Mouse (Mus musculus) heart, embryonic 13.5 days (tissue): ENCODE results near the gene Cideb. TPM values are rescaled to one million over a fixed set of nuclear protein-coding genes. Genes with fewer than 3 reads are reported as not detected.
A peak's percentile ranks its signal among the peaks of the same experiment; 100 is the strongest.

Experiments
- ATAC-seq: fragments of 200-750 bp; cut with Nextera tagmentation; 2 replicates; pipeline ENCODE4 v1.8.0; 2017; ENCODE audit warnings: moderate TSS enrichment; ENCODE audit not compliant: insufficient number of reproducible peaks, low FRiP score, low TSS enrichment; ENCODE audit errors: extremely low read depth
- H3K27ac ChIP-seq: fragments of 300-500 bp; sonication (generic); replicated peaks from 2 replicates; pipeline ENCODE4 v1.5.1; 2015; ENCODE audit warnings: moderate library complexity, mild to moderate bottlenecking, inconsistent platforms
- H3K27me3 ChIP-seq: fragments of 300-500 bp; sonication (generic); replicated peaks from 2 replicates; pipeline ENCODE4 v1.6.1; 2015; ENCODE audit warnings: mild to moderate bottlenecking, inconsistent platforms
- H3K36me3 ChIP-seq: fragments of 300-500 bp; sonication (generic); 2 replicates; pipeline ENCODE4 v1.6.1; 2015; ENCODE audit warnings: mild to moderate bottlenecking, inconsistent platforms
- H3K4me1 ChIP-seq: fragments of 300-500 bp; sonication (generic); 2 replicates; pipeline ENCODE4 v1.6.1; 2015; ENCODE audit warnings: inconsistent platforms
- H3K4me2 ChIP-seq: fragments of 300-500 bp; sonication (generic); 2 replicates; pipeline ENCODE4 v1.6.1; 2015; ENCODE audit warnings: inconsistent platforms, mild to moderate bottlenecking, moderate library complexity
- H3K4me3 ChIP-seq: fragments of 300-500 bp; sonication (generic); 2 replicates; pipeline ENCODE4 v1.5.1; 2015; ENCODE audit warnings: moderate library complexity, mild to moderate bottlenecking, inconsistent platforms
- H3K9ac ChIP-seq: fragments of 300-500 bp; sonication (generic); 2 replicates; pipeline ENCODE4 v1.6.1; 2015; ENCODE audit warnings: inconsistent platforms, mild to moderate bottlenecking, moderate library complexity
- H3K9me3 ChIP-seq: fragments of 300-500 bp; sonication (generic); 2 replicates; pipeline ENCODE4 v1.6.1; 2016; ENCODE audit warnings: inconsistent platforms
- WGBS: fragments of 180-500 bp; shearing (Covaris S2); methylation state at CpG from one replicate; pipeline ENCODE4 v1.1.7; 2015; ENCODE audit warnings: mixed read lengths; 5-methylcytosine and 5-hydroxymethylcytosine counted together
- polyA plus RNA-seq: library from polyadenylated mRNA; unstranded; fragments of >200 nt; fragmentation: Nextera tagmentation; extraction: Ambion mirVana; gene quantifications from 2 replicates; pipeline ENCODE4 v1.2.1, GENCODE M21; 2015

Gene Cideb
- polyA plus RNA-seq, 1 experiment from 2014 or later, result 1.2 TPM

GRCm38 (mm10) chr14:55781310-55781709, 23.1 kb upstream of the Cideb start:
- 16% methylated on average over 14 of the region's 14 CpGs for whole genome bisulfite sequencing
- no peak for ATAC-seq
- Histone ChIP-seq H3K27ac (no peak overlapping the region), H3K9ac (peak overlapping the region; percentile 61), H3K27me3 (peaks cover 53% of the 10 kb centered on the region), H3K4me2 (peak overlapping the region; percentile 73), H3K4me3 (peak overlapping the region; percentile 61), H3K9me3 (no peaks in the 10 kb centered on the region), H3K4me1 (peaks cover 63% of the 10 kb centered on the region), H3K36me3 (peaks cover 29% of the 10 kb centered on the region)

- ATAC-seq, result no peak
- Histone ChIP-seq H3K4me3 (peak overlapping the region; percentile 7; the same call in 1 of the 2 replicates), H3K4me1 (peaks cover 63% of the 10 kb centered on the region), H3K27me3 (peaks cover 47% of the 10 kb centered on the region), H3K27ac (no peak overlapping the region), H3K9ac (0 out of 2 replicates have a peak overlapping the region, but pooled peaks have one; percentile 21), H3K36me3 (peaks cover 29% of the 10 kb centered on the region), H3K4me2 (peak overlapping the region; percentile 73), H3K9me3 (no peaks in the 10 kb centered on the region)
- 73% methylated on average over 11 of the region's 11 CpGs for WGBS
Measured at GRCm38 (mm10) chr14:55780736-55781135, 22.5 kb upstream of the Cideb start.

GRCm38 (mm10) chr14:55779656-55780055, 21.4 kb upstream of the Cideb start:
- no peak for ATAC-seq
- peaks cover 36% of the 10 kb centered on the region for H3K27me3 ChIP-seq
- 51% methylated on average over 16 of the region's 16 CpGs for WGBS
- no peaks in the 10 kb centered on the region for H3K9me3 ChIP-seq
- no peak overlapping the region for H3K4me3 ChIP-seq
- H3K9ac ChIP-seq, result no peak overlapping the region
- peaks cover 57% of the 10 kb centered on the region for H3K4me1 ChIP-seq
- no peak overlapping the region for H3K4me2 ChIP-seq
- peaks cover 35% of the 10 kb centered on the region for H3K36me3 ChIP-seq
- H3K27ac ChIP-seq, result no peak overlapping the region

- H3K27me3 ChIP-seq, result peaks cover 33% of the 10 kb centered on the region
- 80% methylated on average over 15 of the region's 15 CpGs for WGBS
- H3K9ac ChIP-seq, result no peak overlapping the region
- no peak for ATAC-seq
- H3K36me3 ChIP-seq, result peaks cover 42% of the 10 kb centered on the region
- H3K9me3 ChIP-seq, result no peaks in the 10 kb centered on the region
- no peak overlapping the region for H3K4me2 ChIP-seq
- H3K27ac ChIP-seq, result no peak overlapping the region
- H3K4me1 ChIP-seq, result peaks cover 47% of the 10 kb centered on the region
- no peak overlapping the region for H3K4me3 ChIP-seq
Measured at GRCm38 (mm10) chr14:55778686-55779085, 20.4 kb upstream of the Cideb start.

- no peak overlapping the region for H3K27ac ChIP-seq
- no peaks in the 10 kb centered on the region for H3K9me3 ChIP-seq
- no peak overlapping the region for H3K4me3 ChIP-seq
- whole genome bisulfite sequencing, result 76% methylated on average over 11 of the region's 11 CpGs
- peaks cover 38% of the 10 kb centered on the region for H3K4me1 ChIP-seq
- peaks cover 42% of the 10 kb centered on the region for H3K36me3 ChIP-seq
- H3K4me2 ChIP-seq, result no peak overlapping the region
- no peak for ATAC-seq
- peaks cover 29% of the 10 kb centered on the region for H3K27me3 ChIP-seq
- 0 out of 2 replicates have a peak overlapping the region, but pooled peaks have one; percentile 12 for H3K9ac ChIP-seq
Measured at GRCm38 (mm10) chr14:55777806-55778205, 19.5 kb upstream of the Cideb start.

GRCm38 (mm10) chr14:55777176-55777575, 18.9 kb upstream of the Cideb start:
- ATAC-seq, result no peak
- WGBS, result 17% methylated on average over 3 of the region's 3 CpGs
- H3K27me3 ChIP-seq, result peaks cover 24% of the 10 kb centered on the region
- no peak overlapping the region for H3K4me3 ChIP-seq
- H3K9me3 ChIP-seq, result no peaks in the 10 kb centered on the region
- no peak overlapping the region for H3K27ac ChIP-seq
- peaks cover 32% of the 10 kb centered on the region for H3K4me1 ChIP-seq
- no peak overlapping the region for H3K9ac ChIP-seq
- no peak overlapping the region for H3K4me2 ChIP-seq
- H3K36me3 ChIP-seq, result peaks cover 42% of the 10 kb centered on the region

- Histone ChIP-seq H3K36me3 (peaks cover 42% of the 10 kb centered on the region), H3K4me1 (peaks cover 28% of the 10 kb centered on the region), H3K27me3 (peaks cover 23% of the 10 kb centered on the region), H3K9ac (no peak overlapping the region), H3K9me3 (no peaks in the 10 kb centered on the region), H3K4me3 (no peak overlapping the region), H3K4me2 (no peak overlapping the region), H3K27ac (no peak overlapping the region)
- ATAC-seq, result no peak
- WGBS, result 58% methylated on average over 7 of the region's 7 CpGs
Measured at GRCm38 (mm10) chr14:55776711-55777110, 18.5 kb upstream of the Cideb start.

- ATAC-seq, result no peak
- Histone ChIP-seq H3K36me3 (peaks cover 8% of the 10 kb centered on the region), H3K4me1 (peaks cover 14% of the 10 kb centered on the region), H3K4me2 (no peak overlapping the region), H3K9ac (no peak overlapping the region), H3K27me3 (peaks cover 70% of the 10 kb centered on the region), H3K4me3 (no peak overlapping the region), H3K9me3 (no peaks in the 10 kb centered on the region), H3K27ac (no peak overlapping the region)
- 69% methylated on average over 16 of the region's 16 CpGs for WGBS
Measured at GRCm38 (mm10) chr14:55769087-55769703, 10.9 kb upstream of the Cideb start.

- WGBS, result 85% methylated on average over 6 of the region's 6 CpGs
Measured at GRCm38 (mm10) chr14:55768555-55768954, 10.3 kb upstream of the Cideb start.

GRCm38 (mm10) chr14:55767519-55768414, 9.5 kb upstream of the Cideb start:
- Histone ChIP-seq H3K4me1 (peaks cover 29% of the 10 kb centered on the region), H3K36me3 (peaks cover 3% of the 10 kb centered on the region; the same call in 1 of the 2 replicates), H3K4me2 (peak overlapping the region; percentile 82), H3K27ac (no peak overlapping the region), H3K9me3 (no peaks in the 10 kb centered on the region), H3K9ac (peak overlapping the region; percentile 78), H3K4me3 (peak overlapping the region; percentile 53), H3K27me3 (peaks cover 77% of the 10 kb centered on the region)
- peak; percentile 32; the same call in 1 of the 2 replicates for ATAC-seq
- 11% methylated on average over 52 of the region's 52 CpGs for WGBS

More at GRCm38 (mm10) chr14:55768555-55768954, 10.3 kb upstream of the Cideb start:
- ATAC-seq, result no peak
- Histone ChIP-seq H3K4me3 (no peak overlapping the region), H3K4me2 (no peak overlapping the region), H3K36me3 (peaks cover 3% of the 10 kb centered on the region; the same call in 1 of the 2 replicates), H3K4me1 (peaks cover 21% of the 10 kb centered on the region), H3K9me3 (no peaks in the 10 kb centered on the region), H3K27me3 (peaks cover 73% of the 10 kb centered on the region), H3K9ac (no peak overlapping the region), H3K27ac (no peak overlapping the region)

- ATAC-seq, result no peak
Measured at GRCm38 (mm10) chr14:55765696-55766095, 7.4 kb upstream of the Cideb start, which contains the start of gene Ltb4r1. Gene Ltb4r1, plus strand, starts transcription at chr14:55765962.

More at GRCm38 (mm10) chr14:55765696-55766095, 7.4 kb upstream of the Cideb start, which contains the start of gene Ltb4r1:
- H3K36me3 ChIP-seq, result peaks cover 3% of the 10 kb centered on the region; the same call in 1 of the 2 replicates
- H3K9ac ChIP-seq, result no peak within 1 kb of the TSS
- H3K4me2 ChIP-seq, result no peak within 1 kb of the TSS
- H3K27ac ChIP-seq, result no peak within 1 kb of the TSS
- H3K4me1 ChIP-seq, result peaks cover 41% of the 10 kb centered on the region
- H3K9me3 ChIP-seq, result no peaks in the 10 kb centered on the region
- H3K4me3 ChIP-seq, result no peak within 1 kb of the TSS
- WGBS, result 54% methylated on average over 4 of the region's 4 CpGs
- peaks cover 90% of the 10 kb centered on the region for H3K27me3 ChIP-seq
